Mouse (Mus musculus) intestine, postnatal 0 days (tissue): ENCODE measurements at regions not wholly inside any gene's neighbourhood (a gene's known extent, or its start where the extent isn't known, plus 50 kb on each side); places are given as distances from the start of the nearest gene placed in this dataset.

Experiments used
- ATAC-seq: fragments of 200-750 bp; cut with Nextera tagmentation; 2 replicates; pipeline ENCODE4 v1.8.0; 2017; ENCODE audit warnings: mild to moderate bottlenecking, moderate TSS enrichment, moderate library complexity
- H3K27ac ChIP-seq: fragments of 300-500 bp; sonication (generic); 2 replicates; pipeline ENCODE4 v1.5.1; 2014; ENCODE audit warnings: mild to moderate bottlenecking, low read depth, low read length, moderate library complexity
- H3K27me3 ChIP-seq: fragments of 300-500 bp; sonication (generic); replicated peaks from 2 replicates; pipeline ENCODE4 v1.6.1; 2014; ENCODE audit warnings: low read length, mixed read lengths; ENCODE audit not compliant: control insufficient read depth, insufficient read depth
- H3K36me3 ChIP-seq: fragments of 300-500 bp; sonication (generic); 2 replicates; pipeline ENCODE4 v1.6.1; 2014; ENCODE audit warnings: mild to moderate bottlenecking, moderate library complexity; ENCODE audit not compliant: control insufficient read depth, insufficient read depth
- H3K4me1 ChIP-seq: fragments of 300-500 bp; sonication (generic); replicated peaks from 2 replicates; pipeline ENCODE4 v1.6.1; 2014; ENCODE audit warnings: antibody characterized with exemption, low read length, mixed read lengths; ENCODE audit not compliant: control insufficient read depth, insufficient read depth
- H3K4me2 ChIP-seq: fragments of 300-500 bp; sonication (generic); replicated peaks from 2 replicates; pipeline ENCODE4 v1.6.1; 2014; ENCODE audit warnings: low read depth, mild to moderate bottlenecking, moderate library complexity
- H3K4me3 ChIP-seq: fragments of 300-500 bp; sonication (generic); 2 replicates; pipeline ENCODE4 v1.5.1; 2014; ENCODE audit warnings: low read depth, low read length
- H3K9ac ChIP-seq: fragments of 300-500 bp; sonication (generic); 2 replicates; pipeline ENCODE4 v1.6.1; 2014; ENCODE audit warnings: mild to moderate bottlenecking, low read depth, low read length
- H3K9me3 ChIP-seq: fragments of 300-500 bp; sonication (generic); 2 replicates; pipeline ENCODE4 v1.6.1; 2016; ENCODE audit warnings: mixed run types; ENCODE audit not compliant: control insufficient read depth
- CTCF ChIP-seq: sonication (generic); IDR thresholded peaks from 2 replicates; pipeline ENCODE4 v1.5.1; 2016; ENCODE audit warnings: low read depth, mild to moderate bottlenecking, control low read depth, antibody characterized with exemption, moderate library complexity
- WGBS: fragments of 180-500 bp; shearing (Covaris S2); extraction: QIAGEN DNeasy Blood & Tissue Kit; methylation state at CpG from one replicate; pipeline ENCODE4 v1.1.7; 2014; 5-methylcytosine and 5-hydroxymethylcytosine counted together

DNA sequence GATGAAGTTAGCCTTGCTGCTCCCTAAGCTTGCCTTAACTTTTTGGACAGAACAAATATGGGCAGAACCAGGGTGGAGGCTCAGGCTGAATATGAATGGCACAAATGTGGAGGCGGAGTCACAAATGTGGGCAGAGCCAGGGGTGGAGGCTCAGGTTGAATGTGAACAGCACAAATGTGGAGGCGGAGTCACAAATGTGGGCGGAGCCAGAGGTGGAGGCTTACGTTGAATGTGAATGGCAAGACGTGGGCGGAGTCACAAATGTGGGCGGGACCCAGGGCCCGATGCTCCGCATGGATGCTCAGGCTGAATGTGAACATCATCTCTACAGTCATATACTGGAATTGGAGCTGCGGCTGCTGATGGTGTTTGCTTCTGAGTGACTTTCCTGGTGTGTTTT lies 420.0 kb downstream of the Cdh26 start:
- no peaks in the 10 kb centered on the region for H3K9me3 ChIP-seq
- WGBS: 84% methylated on average over 10 of the region's 10 CpGs
- no peaks in the 10 kb centered on the region for H3K4me1 ChIP-seq
- no peak overlapping the region for H3K4me3 ChIP-seq
- H3K9ac ChIP-seq: no peak overlapping the region
- no peak for TF ChIP-seq CTCF
- H3K27me3 ChIP-seq: no peaks in the 10 kb centered on the region
- no peaks in the 10 kb centered on the region for H3K36me3 ChIP-seq
- no peak for ATAC-seq
- no peak overlapping the region for H3K4me2 ChIP-seq
- H3K27ac ChIP-seq: no peak overlapping the region

DNA sequence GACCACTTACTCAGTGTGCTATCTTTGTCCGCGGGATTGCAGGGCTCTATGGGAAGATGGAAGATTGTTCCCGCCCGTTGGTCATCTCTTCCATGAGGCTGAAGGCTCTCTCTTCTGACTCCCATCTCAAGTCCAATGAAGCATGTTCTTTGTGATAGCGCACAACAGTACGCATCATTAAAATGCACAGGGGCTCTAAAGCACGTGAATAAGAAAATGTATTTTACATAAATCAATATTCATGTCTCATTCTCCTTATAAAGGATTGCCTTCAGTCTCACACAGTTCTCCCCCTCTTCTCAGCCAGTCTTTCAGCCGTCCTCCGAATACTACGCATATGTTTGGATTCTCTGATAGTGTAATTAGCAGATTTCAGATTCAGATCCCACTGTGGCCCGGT lies 420.4 kb downstream of the Cdh26 start:
- H3K9ac ChIP-seq: no peak overlapping the region
- H3K4me2 ChIP-seq: no peak overlapping the region
- no peak for ATAC-seq
- 85% methylated on average over 11 of the region's 11 CpGs for WGBS
- H3K36me3 ChIP-seq: no peaks in the 10 kb centered on the region
- H3K4me3 ChIP-seq: no peak overlapping the region
- TF ChIP-seq CTCF: no peak
- H3K27me3 ChIP-seq: no peaks in the 10 kb centered on the region
- no peaks in the 10 kb centered on the region for H3K4me1 ChIP-seq
- H3K9me3 ChIP-seq: no peaks in the 10 kb centered on the region
- H3K27ac ChIP-seq: no peak overlapping the region

GRCm38 (mm10) chr2:178854012-178854411 lies 423.7 kb downstream of the Cdh26 start:
- no peak overlapping the region for H3K27ac ChIP-seq
- no peaks in the 10 kb centered on the region for H3K4me1 ChIP-seq
- ATAC-seq: no peak
- no peak overlapping the region for H3K9ac ChIP-seq
- H3K9me3 ChIP-seq: no peaks in the 10 kb centered on the region
- WGBS: 83% methylated on average over 1 of the region's 1 CpGs
- H3K4me3 ChIP-seq: no peak overlapping the region
- no peaks in the 10 kb centered on the region for H3K36me3 ChIP-seq
- H3K4me2 ChIP-seq: no peak overlapping the region
- no peaks in the 10 kb centered on the region for H3K27me3 ChIP-seq
- TF ChIP-seq CTCF: no peak

DNA sequence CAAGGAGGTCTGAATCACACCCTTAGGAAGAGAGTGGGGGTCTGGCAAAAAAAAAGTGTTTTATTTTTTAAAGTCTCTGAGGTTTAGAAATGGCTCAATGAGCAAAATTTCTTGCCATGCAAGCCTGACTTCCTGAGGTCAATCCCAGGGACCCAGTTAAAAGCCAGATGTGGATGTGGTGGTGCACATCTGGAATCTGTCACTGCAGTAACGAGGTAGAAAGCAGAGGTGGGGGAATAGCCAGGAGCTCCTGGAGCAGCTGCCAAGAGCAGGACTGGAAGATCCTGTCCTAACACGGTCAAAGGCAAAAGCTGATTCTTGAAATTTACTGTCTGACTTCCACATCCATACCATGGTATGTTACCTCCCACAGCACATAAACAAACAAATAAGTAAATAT lies 424.4 kb downstream of the Cdh26 start:
- no peaks in the 10 kb centered on the region for H3K36me3 ChIP-seq
- TF ChIP-seq CTCF: no peak
- H3K27ac ChIP-seq: no peak overlapping the region
- H3K4me3 ChIP-seq: no peak overlapping the region
- H3K4me2 ChIP-seq: no peak overlapping the region
- no peak overlapping the region for H3K9ac ChIP-seq
- WGBS: 49% methylated on average over 2 of the region's 2 CpGs
- no peaks in the 10 kb centered on the region for H3K9me3 ChIP-seq
- no peaks in the 10 kb centered on the region for H3K4me1 ChIP-seq
- H3K27me3 ChIP-seq: no peaks in the 10 kb centered on the region
- no peak for ATAC-seq

GRCm38 (mm10) chr2:178862620-178863019 lies 432.3 kb downstream of the Cdh26 start:
- ATAC-seq: no peak
- Histone ChIP-seq H3K4me3 (no peak overlapping the region), H3K9ac (no peak overlapping the region), H3K27ac (no peak overlapping the region), H3K4me1 (no peaks in the 10 kb centered on the region), H3K9me3 (no peaks in the 10 kb centered on the region), H3K4me2 (no peak overlapping the region), H3K27me3 (no peaks in the 10 kb centered on the region), H3K36me3 (no peaks in the 10 kb centered on the region)
- no peak for TF ChIP-seq CTCF

- Histone ChIP-seq H3K9ac (no peak overlapping the region), H3K4me2 (no peak overlapping the region), H3K4me1 (no peaks in the 10 kb centered on the region), H3K4me3 (no peak overlapping the region), H3K36me3 (no peaks in the 10 kb centered on the region), H3K27me3 (no peaks in the 10 kb centered on the region), H3K27ac (no peak overlapping the region), H3K9me3 (no peaks in the 10 kb centered on the region)
- no peak for ATAC-seq
- no peak for TF ChIP-seq CTCF
- WGBS: 49% methylated on average over 3 of the region's 3 CpGs
These were observed 436.8 kb downstream of the Cdh26 start for GRCm38 (mm10) chr2:178867086-178867485.

DNA sequence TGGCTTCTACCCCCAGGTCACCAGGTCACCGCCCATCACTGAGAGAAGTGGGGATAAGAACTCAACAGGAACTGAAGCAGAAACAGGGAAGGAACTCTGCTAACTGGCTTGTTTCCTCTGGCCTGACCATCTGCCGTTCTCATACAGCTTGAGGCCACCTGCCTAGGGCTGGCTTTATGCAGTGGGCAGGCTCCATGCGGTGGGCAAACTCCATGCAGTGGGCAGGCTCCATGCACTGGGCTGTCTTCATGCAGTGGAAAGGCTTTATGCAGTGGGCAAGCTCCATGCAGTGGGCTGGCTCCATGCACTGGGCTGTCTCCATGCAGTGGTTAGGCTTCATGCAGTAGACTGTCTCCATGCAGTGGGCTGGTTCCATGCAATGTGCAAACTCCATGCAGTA lies 438.8 kb downstream of the Cdh26 start:
- Histone ChIP-seq H3K9me3 (no peaks in the 10 kb centered on the region), H3K4me2 (no peak overlapping the region), H3K9ac (no peak overlapping the region), H3K4me1 (no peaks in the 10 kb centered on the region), H3K27me3 (no peaks in the 10 kb centered on the region), H3K27ac (no peak overlapping the region), H3K4me3 (no peak overlapping the region), H3K36me3 (no peaks in the 10 kb centered on the region)
- ATAC-seq: no peak
- 86% methylated on average over 3 of the region's 3 CpGs for WGBS
- TF ChIP-seq CTCF: no peak
